Mouse (Mus musculus) MEL (cell line): ENCODE measurements around the gene Fbp2. TPM values are rescaled to one million over a fixed set of nuclear protein-coding genes. Genes with fewer than 3 reads are reported as not detected.

Source experiments
- DNase-seq: peaks from one replicate; pipeline ENCODE4 v3.0.0; 2011; ENCODE audit warnings: low read depth, low spot score
- H3K27ac ChIP-seq: 2 replicates; pipeline ENCODE4 v1.5.1; 2012; ENCODE audit warnings: low read depth, mild to moderate bottlenecking, control low read depth, low read length, moderate library complexity; ENCODE audit not compliant: control insufficient read depth
- H3K27me3 ChIP-seq, 2 experiments: fragments of 150-350 bp in 1 of 2; sonication (generic) in 1 of 2; 2 replicates each; pipeline ENCODE4 v1.6.1; 2012; ENCODE audit warnings: low read length in 2 of 2, mild to moderate bottlenecking in 2 of 2, improper control_type of control experiment in 1 of 2, moderate library complexity in 1 of 2; ENCODE audit not compliant: insufficient read depth in 2 of 2, control insufficient read depth in 1 of 2
- H3K36me3 ChIP-seq, 2 experiments: 2 replicates each; pipeline ENCODE4 v1.6.1; 2012 to 2014; ENCODE audit warnings: low read length in 2 of 2, improper control_type of control experiment in 1 of 2, inconsistent platforms in 1 of 2, mild to moderate bottlenecking in 1 of 2; ENCODE audit not compliant: insufficient read depth in 2 of 2, control insufficient read depth in 1 of 2
- H3K4me1 ChIP-seq, 2 experiments: fragments of 150-350 bp in 1 of 2; sonication (generic) in 1 of 2; 2 replicates each; pipeline ENCODE4 v1.6.1; 2012; ENCODE audit warnings: low read length in 2 of 2, improper control_type of control experiment in 1 of 2, mild to moderate bottlenecking in 1 of 2; ENCODE audit not compliant: insufficient read depth in 2 of 2, control insufficient read depth in 1 of 2
- H3K4me3 ChIP-seq, 2 experiments: fragments of 150-350 bp in 1 of 2; sonication (generic) in 1 of 2; 2 replicates each; pipeline ENCODE4 v1.5.1; 2012; ENCODE audit warnings: low read depth in 2 of 2, low read length in 2 of 2, mild to moderate bottlenecking in 2 of 2, moderate library complexity in 2 of 2, control low read depth in 1 of 2, improper control_type of control experiment in 1 of 2; ENCODE audit not compliant: control insufficient read depth in 1 of 2, insufficient read depth in 1 of 2
- H3K79me2 ChIP-seq: 2 replicates; pipeline ENCODE4 v1.6.1; 2012; ENCODE audit warnings: mild to moderate bottlenecking, low read length, moderate library complexity; ENCODE audit not compliant: control insufficient read depth, poor library complexity, insufficient read depth
- H3K9ac ChIP-seq: 2 replicates; pipeline ENCODE4 v1.6.1; 2012; ENCODE audit warnings: low read depth, mild to moderate bottlenecking, control low read depth, low read length, moderate library complexity; ENCODE audit not compliant: control insufficient read depth, poor library complexity, severe bottlenecking
- H3K9me3 ChIP-seq: fragments of 150-350 bp; sonication (generic); replicated peaks from 2 replicates; pipeline ENCODE4 v1.6.1; 2012; ENCODE audit warnings: mild to moderate bottlenecking, low read length, improper control_type of control experiment, moderate library complexity; ENCODE audit not compliant: insufficient read depth
- CHD1 ChIP-seq: IDR thresholded peaks from 2 replicates; pipeline ENCODE4 v1.6.1; 2012; ENCODE audit warnings: low read depth, mild to moderate bottlenecking, inconsistent platforms, low read length, improper control_type of control experiment
- E2F4 ChIP-seq: IDR thresholded peaks from 2 replicates; pipeline ENCODE4 v1.6.1; 2011; ENCODE audit warnings: low read depth, low read length, improper control_type of control experiment, borderline replicate concordance
- EP300 ChIP-seq, 2 experiments: IDR thresholded peaks; 2 replicates each; pipeline ENCODE4 v1.6.1; 2011; ENCODE audit warnings: improper control_type of control experiment in 2 of 2, low read length in 2 of 2, low read depth in 1 of 2, mild to moderate bottlenecking in 1 of 2
- ETS1 ChIP-seq: IDR thresholded peaks from 2 replicates; pipeline ENCODE4 v1.6.1; 2012; ENCODE audit warnings: low read depth, mild to moderate bottlenecking, inconsistent platforms, low read length, improper control_type of control experiment, moderate library complexity
- GATA1 ChIP-seq: IDR thresholded peaks from 2 replicates; pipeline ENCODE4 v1.6.1; 2011; ENCODE audit warnings: low read depth, low read length, improper control_type of control experiment
- HCFC1 ChIP-seq: IDR thresholded peaks from 2 replicates; pipeline ENCODE4 v1.6.1; 2012; ENCODE audit warnings: low read depth, mild to moderate bottlenecking, inconsistent platforms, low read length, improper control_type of control experiment, moderate library complexity
- JUND ChIP-seq: IDR thresholded peaks from 2 replicates; pipeline ENCODE4 v1.6.1; 2011; ENCODE audit warnings: low read depth, mild to moderate bottlenecking, improper control_type of control experiment, low read length
- KAT2A ChIP-seq: conservative IDR thresholded peaks from 2 replicates; pipeline ENCODE4 v1.6.1; 2012; ENCODE audit warnings: low read depth, low read length, improper control_type of control experiment, inconsistent platforms
- MAX ChIP-seq: IDR thresholded peaks from 2 replicates; pipeline ENCODE4 v1.6.1; 2011; ENCODE audit warnings: low read length, improper control_type of control experiment
- MEF2A ChIP-seq: IDR thresholded peaks from 2 replicates; pipeline ENCODE4 v1.6.1; 2014; ENCODE audit warnings: low read depth, mild to moderate bottlenecking, inconsistent platforms, low read length, improper control_type of control experiment; ENCODE audit not compliant: poor library complexity, insufficient replicate concordance, severe bottlenecking; ENCODE audit errors: extremely low read depth
- MYB ChIP-seq: IDR thresholded peaks from 2 replicates; pipeline ENCODE4 v1.6.1; 2011; ENCODE audit warnings: mild to moderate bottlenecking, low read depth, low read length, improper control_type of control experiment
- NELFE ChIP-seq: IDR thresholded peaks from 2 replicates; pipeline ENCODE4 v1.6.1; 2011; ENCODE audit warnings: low read depth, low read length, improper control_type of control experiment
- POLR2A ChIP-seq, 2 experiments: IDR thresholded peaks; 2 replicates each; pipeline ENCODE4 v1.6.1; 2011 to 2012; ENCODE audit warnings: low read length in 2 of 2, mild to moderate bottlenecking in 2 of 2, control low read depth in 1 of 2, improper control_type of control experiment in 1 of 2, low read depth in 1 of 2, moderate library complexity in 1 of 2; ENCODE audit not compliant: control insufficient read depth in 1 of 2, insufficient read depth in 1 of 2, poor library complexity in 1 of 2
- POLR2AphosphoS2 ChIP-seq: IDR thresholded peaks from 2 replicates; pipeline ENCODE4 v1.6.1; 2011; ENCODE audit warnings: low read length, improper control_type of control experiment
- POLR2AphosphoS5 ChIP-seq: IDR thresholded peaks from 2 replicates; pipeline ENCODE4 v1.6.1; 2012; ENCODE audit warnings: low read depth, borderline replicate concordance, mild to moderate bottlenecking, inconsistent platforms, low read length, moderate library complexity, mixed read lengths
- SIN3A ChIP-seq: IDR thresholded peaks from 2 replicates; pipeline ENCODE4 v1.6.1; 2012; ENCODE audit warnings: low read length, improper control_type of control experiment, inconsistent platforms
- SMC3 ChIP-seq: IDR thresholded peaks from 2 replicates; pipeline ENCODE4 v1.6.1; 2011; ENCODE audit warnings: low read depth, low read length, improper control_type of control experiment
- TAL1 ChIP-seq: IDR thresholded peaks from 2 replicates; pipeline ENCODE4 v1.6.1; 2012; ENCODE audit warnings: mild to moderate bottlenecking, inconsistent platforms, low read length, moderate library complexity, mixed read lengths
- TCF12 ChIP-seq: IDR thresholded peaks from 2 replicates; pipeline ENCODE4 v1.6.1; 2014; ENCODE audit warnings: low read depth, mild to moderate bottlenecking, inconsistent platforms, low read length, improper control_type of control experiment, moderate library complexity
- UBTF ChIP-seq: IDR thresholded peaks from 2 replicates; pipeline ENCODE4 v1.6.1; 2012; ENCODE audit warnings: low read depth, mild to moderate bottlenecking, inconsistent platforms, low read length, improper control_type of control experiment, moderate library complexity, borderline replicate concordance; ENCODE audit not compliant: insufficient read depth
- USF2 ChIP-seq, 2 experiments: IDR thresholded peaks; 2 replicates each; pipeline ENCODE4 v1.6.1; 2011 to 2012; ENCODE audit warnings: improper control_type of control experiment in 2 of 2, low read length in 2 of 2, borderline replicate concordance in 1 of 2, inconsistent platforms in 1 of 2, low read depth in 1 of 2, mild to moderate bottlenecking in 1 of 2; ENCODE audit not compliant: insufficient read depth in 1 of 2
- ZC3H11A ChIP-seq: IDR thresholded peaks from 2 replicates; pipeline ENCODE4 v1.6.1; 2012; ENCODE audit warnings: low read depth, mild to moderate bottlenecking, inconsistent platforms, low read length, improper control_type of control experiment
- ZKSCAN1 ChIP-seq: IDR thresholded peaks from 2 replicates; pipeline ENCODE4 v1.6.1; 2012; ENCODE audit warnings: low read depth, mild to moderate bottlenecking, inconsistent platforms, low read length, improper control_type of control experiment, moderate library complexity
- ZMIZ1 ChIP-seq: IDR thresholded peaks from 2 replicates; pipeline ENCODE4 v1.6.1; 2012; ENCODE audit warnings: low read depth, mild to moderate bottlenecking, inconsistent platforms, low read length, improper control_type of control experiment, moderate library complexity
- ZNF384 ChIP-seq: IDR thresholded peaks from 2 replicates; pipeline ENCODE4 v1.6.1; 2012; ENCODE audit warnings: low read depth, mild to moderate bottlenecking, inconsistent platforms, low read length, improper control_type of control experiment
- polyA plus RNA-seq, 2 experiments: library from polyadenylated mRNA; stranded (reverse) in 1 of 2; unstranded in 1 of 2; fragments of >175 nt in 1 of 2; fragments of >200 nt in 1 of 2; gene quantifications; 2 replicates each; pipeline versions ENCODE4 v1.2.1 to v1.2.4; 2012; ENCODE audit warnings: low replicate concordance in 2 of 2, low read depth in 1 of 2; ENCODE audit not compliant: insufficient read length in 2 of 2, insufficient read depth in 1 of 2, missing spikeins in 1 of 2
- total RNA-seq: library from RNA; depleted of rRNA; stranded (reverse); fragments of 300-350 nt; gene quantifications from 2 replicates; pipeline ENCODE4 v1.2.3, GENCODE M21; 2012

Gene Fbp2
- total and polyA plus RNA-seq, 3 experiments: 4.7 to 10.8 TPM; not detected in 1

DNA sequence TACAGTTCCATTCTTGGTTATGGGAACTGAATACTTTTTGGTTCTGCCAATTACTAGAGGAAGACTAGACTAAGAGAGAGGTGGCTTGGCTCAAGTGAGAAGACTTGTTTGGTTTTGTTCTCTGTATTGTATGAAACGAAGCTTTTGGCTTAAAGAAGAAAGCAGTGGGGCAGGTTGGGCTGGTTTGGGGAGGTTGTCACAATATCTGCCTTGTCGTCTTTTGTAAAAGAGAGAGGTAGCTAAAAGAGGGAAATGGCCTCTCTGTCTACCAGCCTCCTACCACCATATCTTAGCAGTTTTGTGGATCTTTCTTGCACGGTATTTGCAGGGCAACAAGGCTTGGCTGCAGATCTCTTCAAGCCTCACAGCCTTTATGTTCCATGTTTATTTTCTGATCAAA, 14.0 kb upstream of the Fbp2 start:
- no peak for TF ChIP-seq POLR2A (IDR thresholded peaks at IDR 0.05; ENCODE audit: control insufficient read depth in 1 of 2, insufficient read depth in 1 of 2, low read depth in 1 of 2, low read length in 2 of 2, poor library complexity in 1 of 2)
- no peak for TF ChIP-seq EP300 (IDR thresholded peaks at IDR 0.05; ENCODE audit: low read depth in 1 of 2, low read length in 2 of 2)
- TF ChIP-seq MEF2A: no peak
- no peak for TF ChIP-seq NELFE
- TF ChIP-seq SMC3: no peak
- no peak for TF ChIP-seq HCFC1
- TF ChIP-seq TCF12: no peak
- no peak for TF ChIP-seq UBTF
- TF ChIP-seq MAX: no peak
- no peak for TF ChIP-seq USF2 (IDR thresholded peaks at IDR 0.05; ENCODE audit: borderline replicate concordance in 1 of 2, insufficient read depth in 1 of 2, low read depth in 1 of 2, low read length in 2 of 2)
- no peak for TF ChIP-seq CHD1
- TF ChIP-seq ZKSCAN1: no peak
- no peak for TF ChIP-seq KAT2A
- no peak for TF ChIP-seq TAL1
- no peak for TF ChIP-seq POLR2AphosphoS5
- TF ChIP-seq POLR2AphosphoS2: no peak
- TF ChIP-seq ZMIZ1: no peak
- Histone ChIP-seq H3K4me3 (no peak overlapping the region), H3K36me3 (no peaks in the 10 kb centered on the region), H3K79me2 (no peaks in the 10 kb centered on the region), H3K9ac (no peak overlapping the region), H3K9me3 (no peaks in the 10 kb centered on the region), H3K27me3 (no peaks in the 10 kb centered on the region), H3K4me1 (no peaks in the 10 kb centered on the region), H3K27ac (no peak overlapping the region)
- DNase-seq: no peak

DNA sequence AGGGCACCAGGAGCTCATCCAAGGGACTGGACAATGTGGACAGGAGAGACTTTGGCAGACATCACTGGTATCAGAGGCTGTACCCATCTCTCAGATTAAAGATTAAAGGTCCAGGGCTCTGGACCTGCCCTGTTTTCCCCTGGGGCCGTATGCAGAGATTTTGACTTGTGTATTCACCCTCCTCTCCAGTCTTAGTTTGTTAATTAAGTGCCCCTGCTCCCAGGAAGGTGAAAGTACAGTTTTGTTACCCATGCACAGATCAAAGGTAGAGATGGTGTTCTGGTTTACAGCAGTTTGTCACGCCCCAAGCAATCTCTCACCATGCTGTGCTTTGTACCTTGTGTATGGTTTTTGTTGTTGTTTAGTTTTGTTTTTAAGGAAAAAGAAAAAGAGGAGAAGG, 12.4 kb upstream of the Fbp2 start:
- H3K9me3 ChIP-seq: no peaks in the 10 kb centered on the region
- H3K4me1 ChIP-seq: no peaks in the 10 kb centered on the region
- no peak overlapping the region for H3K27ac ChIP-seq
- TF ChIP-seq KAT2A: no peak
- no peak for TF ChIP-seq ZNF384
- TF ChIP-seq ZC3H11A: no peak
- no peak for TF ChIP-seq MYB
- no peak for TF ChIP-seq POLR2AphosphoS5
- TF ChIP-seq SMC3: no peak
- no peak for TF ChIP-seq TCF12
- TF ChIP-seq SIN3A: no peak
- TF ChIP-seq ETS1: no peak
- TF ChIP-seq GATA1: no peak
- no peak for TF ChIP-seq E2F4
- TF ChIP-seq JUND: no peak
- TF ChIP-seq, all 39 proteins: peak for 0
- Histone ChIP-seq H3K79me2 (no peaks in the 10 kb centered on the region), H3K36me3 (no peaks in the 10 kb centered on the region), H3K9ac (no peak overlapping the region), H3K4me3 (no peak overlapping the region), H3K27me3 (no peaks in the 10 kb centered on the region)
- DNase-seq: no peak
